Mouse (Mus musculus): Measurements from ENCODE around the gene Nova2.

The Nova2 gene

GRCm38 (mm10) chr7:19012025-19012621 is 86.4 kb downstream of the Nova2 start:
- no peak for DNase-seq (ENCODE audit: low read depth)

- DNase-seq (ENCODE audit: low read depth) = no peak
Measured at GRCm38 (mm10) chr7:19012882-19013281, 87.2 kb downstream of the Nova2 start.

- DNase-seq (ENCODE audit: low read depth) = no peak
Measured at GRCm38 (mm10) chr7:19014452-19014851, 88.8 kb downstream of the Nova2 start.
